Mouse (Mus musculus) CH12.LX (cell line): ENCODE results near the gene Sst.
"Not testable (repeated sequence)": the region's sequence is repeated elsewhere in the genome, so short reads cannot be mapped to it uniquely, and the experiment has no call there.

Source experiments
- BHLHE40 ChIP-seq: IDR thresholded peaks from 2 replicates; pipeline ENCODE4 v1.6.1; 2011; ENCODE audit warnings: mild to moderate bottlenecking, low read depth, low read length, improper control_type of control experiment
- CTCF ChIP-seq, 2 experiments: IDR thresholded peaks in 1 of 2; conservative IDR thresholded peaks in 1 of 2; 2 replicates each; pipeline ENCODE4 v1.5.1; 2011 to 2012; ENCODE audit warnings: low read depth in 2 of 2, low read length in 2 of 2, improper control_type of control experiment in 1 of 2, inconsistent platforms in 1 of 2, mild to moderate bottlenecking in 1 of 2, moderate library complexity in 1 of 2
- ELF1 ChIP-seq: IDR thresholded peaks from 2 replicates; pipeline ENCODE4 v1.6.1; 2014; ENCODE audit warnings: low read depth, mild to moderate bottlenecking, inconsistent platforms, low read length, improper control_type of control experiment
- MAZ ChIP-seq: IDR thresholded peaks from 2 replicates; pipeline ENCODE4 v1.6.1; 2012; ENCODE audit warnings: low read depth, mild to moderate bottlenecking, inconsistent platforms, low read length, improper control_type of control experiment, moderate library complexity
- MYC ChIP-seq: IDR thresholded peaks from 2 replicates; pipeline ENCODE4 v1.6.1; 2011; ENCODE audit warnings: low read depth, mild to moderate bottlenecking, improper control_type of control experiment, low read length
- POLR2A ChIP-seq: IDR thresholded peaks from 2 replicates; pipeline ENCODE4 v1.6.1; 2011; ENCODE audit warnings: low read depth, mild to moderate bottlenecking, improper control_type of control experiment, low read length
- POLR2AphosphoS2 ChIP-seq: IDR thresholded peaks from 2 replicates; pipeline ENCODE4 v1.6.1; 2011; ENCODE audit warnings: low read depth, low read length, improper control_type of control experiment
- SMC3 ChIP-seq: IDR thresholded peaks from 2 replicates; pipeline ENCODE4 v1.6.1; 2011; ENCODE audit warnings: low read depth, low read length, improper control_type of control experiment
- UBTF ChIP-seq: IDR thresholded peaks from 2 replicates; pipeline ENCODE4 v1.6.1; 2012; ENCODE audit warnings: low read depth, mild to moderate bottlenecking, inconsistent platforms, low read length, improper control_type of control experiment, moderate library complexity

GRCm38 (mm10) chr16:23906586-23906985, 15.8 kb upstream of the Sst start:
- not testable (repeated sequence) for TF ChIP-seq CTCF (conservative IDR thresholded peaks at IDR 0.05 in 1 of 2, IDR thresholded peaks at IDR 0.05 in 1 of 2; ENCODE audit: low read depth in 2 of 2, low read length in 2 of 2); SMC3; BHLHE40; MAZ; POLR2AphosphoS2; UBTF; MYC; ELF1; POLR2A
